ENCODE assay signal across 9 mouse cellular contexts in genomic region chr5:33689852-33690645, GRCm38 (mm10). TPM values are rescaled to one million over a fixed set of nuclear protein-coding genes. Genes with fewer than 3 reads are reported as not detected.
A peak's percentile ranks its signal among the peaks of the same experiment; 100 is the strongest.
DNase-seq lines count a peak whose midpoint lies in the region; ATAC-seq and TF ChIP-seq lines count a peak whose summit lies in the region.
"Had no signal": no experiment of that assay in that cellular context is flagged by ENCODE, and none has a peak within 500 bp of the region (broad histone marks: within the 10 kb centered on the region; RNA-seq: fewer than 3 reads in every experiment).

No protein-coding gene starts in this region.

- no peak for TF ChIP-seq POLR2A in bone marrow, adult 2 months (IDR thresholded peaks at IDR 0.05; ENCODE audit: borderline replicate concordance, control insufficient read depth, low read depth, low read length)

- no peak for TF ChIP-seq CTCF in bone marrow, adult 2 months (IDR thresholded peaks at IDR 0.05; ENCODE audit: control insufficient read depth, insufficient read depth, low read length)
- no peak for TF ChIP-seq CTCF in lung, postnatal 0 days (IDR thresholded peaks at IDR 0.05)

- H3K9ac ChIP-seq in forebrain, embryonic 16.5 days (replicated peaks; ENCODE audit: low read depth, low read length) = peak overlapping the region; percentile 41
- H3K9ac ChIP-seq in hindbrain, embryonic 16.5 days (ENCODE audit: low read depth, low read length) = no peak overlapping the region
- no peak overlapping the region for H3K9ac ChIP-seq in lung, postnatal 0 days (replicated peaks; ENCODE audit: low read depth)

- H3K27ac ChIP-seq in bone marrow, adult 2 months (ENCODE audit: control insufficient read depth, insufficient read depth, low read depth, low read length, poor library complexity) = 0 out of 2 replicates have a peak overlapping the region, but pooled peaks have one; percentile 4
- H3K27ac ChIP-seq in forebrain, embryonic 16.5 days (ENCODE audit: low read length) = peak overlapping the region; percentile 80
- H3K27ac ChIP-seq in hindbrain, embryonic 16.5 days (ENCODE audit: low read depth, low read length) = peak overlapping the region; percentile 69
- H3K27ac ChIP-seq in lung, postnatal 0 days (ENCODE audit: low read length) = peak overlapping the region; percentile 86

- ATAC-seq in forebrain, embryonic 16.5 days = peak; percentile 11
- peak; percentile 65 for ATAC-seq in hindbrain, embryonic 16.5 days
- ATAC-seq in lung, postnatal 0 days = peak; percentile 74

- TF ChIP-seq EP300 in lung, postnatal 0 days (IDR thresholded peaks at IDR 0.05) = no peak

- 83% methylated on average over 11 of the region's 11 CpGs for WGBS in bone marrow, adult 2 months
- WGBS in forebrain, embryonic 16.5 days = 35% methylated on average over 11 of the region's 11 CpGs
- WGBS in hindbrain, embryonic 16.5 days = 54% methylated on average over 11 of the region's 11 CpGs
- 61% methylated on average over 11 of the region's 11 CpGs for WGBS in lung, postnatal 0 days

- no peak overlapping the region for H3K4me3 ChIP-seq in bone marrow, adult 2 months (replicated peaks; ENCODE audit: control insufficient read depth, low read depth, low read length)
- H3K4me3 ChIP-seq in forebrain, embryonic 16.5 days (replicated peaks; ENCODE audit: low read length) = no peak overlapping the region
- no peak overlapping the region for H3K4me3 ChIP-seq in hindbrain, embryonic 16.5 days (ENCODE audit: low read length)
- H3K4me3 ChIP-seq in lung, postnatal 0 days (ENCODE audit: low read depth, low read length) = no peak overlapping the region

- no peaks in the 10 kb centered on the region for H3K4me1 ChIP-seq in bone marrow, adult 2 months (ENCODE audit: control insufficient read depth, insufficient read depth, low read length)
- H3K4me1 ChIP-seq in forebrain, embryonic 16.5 days (replicated peaks; ENCODE audit: control insufficient read depth, insufficient read depth, low read length) = peaks cover 39% of the 10 kb centered on the region
- peaks cover 25% of the 10 kb centered on the region for H3K4me1 ChIP-seq in hindbrain, embryonic 16.5 days (ENCODE audit: control insufficient read depth, insufficient read depth, low read depth, low read length)
- peaks cover 36% of the 10 kb centered on the region for H3K4me1 ChIP-seq in lung, postnatal 0 days (ENCODE audit: insufficient read depth, low read depth, low read length)

- H3K27me3 ChIP-seq in forebrain, embryonic 16.5 days (replicated peaks; ENCODE audit: control insufficient read depth, insufficient read depth, low read length) = 0 out of 2 replicates have a peak, but pooled peaks cover 3% of the 10 kb centered on the region
- peaks cover 2% of the 10 kb centered on the region for H3K27me3 ChIP-seq in hindbrain, embryonic 16.5 days (replicated peaks; ENCODE audit: control insufficient read depth, insufficient read depth, low read length)
- H3K27me3 ChIP-seq in lung, postnatal 0 days (replicated peaks; ENCODE audit: insufficient read depth, low read length) = no peaks in the 10 kb centered on the region

- peak; percentile 72 for DNase-seq in lung, postnatal 0 days (ENCODE audit: low spot score)
- DNase-seq in thymus, postnatal 36 days = no peak
- DNase-seq in ovary, postnatal 10 days (ENCODE audit: low spot score) = no peak
- no peak for DNase-seq in gastrocnemius, adult 8-10 months (ENCODE audit: low spot score in 2 of 2)
- DNase-seq in thymus, postnatal 0 days (ENCODE audit: low spot score) = no peak
- DNase-seq: layer of hippocampus, postnatal 36 days had no signal

- no peak overlapping the region for H3K4me2 ChIP-seq in forebrain, embryonic 16.5 days (ENCODE audit: low read length)
- no peak overlapping the region; the same call in 1 of the 2 replicates for H3K4me2 ChIP-seq in hindbrain, embryonic 16.5 days (ENCODE audit: low read length)
- H3K4me2 ChIP-seq in lung, postnatal 0 days (replicated peaks; ENCODE audit: low read depth, low read length) = 0 out of 2 replicates have a peak overlapping the region, but pooled peaks have one; percentile 8

- no peaks in the 10 kb centered on the region for H3K9me3 ChIP-seq in forebrain, embryonic 16.5 days (ENCODE audit: control insufficient read depth, low read length)
- no peaks in the 10 kb centered on the region for H3K9me3 ChIP-seq in hindbrain, embryonic 16.5 days (ENCODE audit: control insufficient read depth, low read length)
- H3K9me3 ChIP-seq in lung, postnatal 0 days (ENCODE audit: low read length) = no peaks in the 10 kb centered on the region

- H3K36me3 ChIP-seq in forebrain, embryonic 16.5 days (ENCODE audit: control insufficient read depth, insufficient read depth) = no peaks in the 10 kb centered on the region
- H3K36me3 ChIP-seq in hindbrain, embryonic 16.5 days (ENCODE audit: control insufficient read depth, insufficient read depth, low read length) = no peaks in the 10 kb centered on the region
- no peaks in the 10 kb centered on the region for H3K36me3 ChIP-seq in lung, postnatal 0 days (ENCODE audit: insufficient read depth, low read length)

RNA-seq across cellular contexts. Expression of gene Fgfr3, which starts 31.4 kb away (rescaled TPM):
- 1.6 TPM in 2 replicates for polyA plus RNA-seq in bone marrow, adult 2 months (2011; ENCODE audit: insufficient read depth, insufficient read length, low replicate concordance, missing spikeins)
- polyA plus RNA-seq in forebrain, embryonic 16.5 days (2015; fragmentation: Nextera tagmentation; extraction: Ambion mirVana) = 29.9 and 33.0 TPM in 2 replicates
- polyA plus RNA-seq in hindbrain, embryonic 16.5 days (2015; fragmentation: Nextera tagmentation; extraction: Ambion mirVana) = 45.9 and 48.2 TPM in 2 replicates
- polyA plus RNA-seq in lung, postnatal 0 days (2015; fragmentation: Nextera tagmentation; extraction: Ambion mirVana) = 67.9 and 72.5 TPM in 2 replicates
- total RNA-seq in gastrocnemius, adult 8-10 months (2022) = 1 to 10 TPM; 1.6 to 4.7 (median 1.9) TPM
- polyA plus RNA-seq in thymus, postnatal 0 days (2015; fragmentation: Nextera tagmentation; extraction: Ambion mirVana) = 0.67 and 0.73 TPM in 2 replicates

RNA-seq across cellular contexts. Expression of gene Tmem129, which starts 31.8 kb away (rescaled TPM):
- 8.4 and 9.7 TPM in 2 replicates for polyA plus RNA-seq in bone marrow, adult 2 months (2011; ENCODE audit: insufficient read depth, insufficient read length, low replicate concordance, missing spikeins)
- 35.4 and 39.1 TPM in 2 replicates for polyA plus RNA-seq in forebrain, embryonic 16.5 days (2015; fragmentation: Nextera tagmentation; extraction: Ambion mirVana)
- polyA plus RNA-seq in hindbrain, embryonic 16.5 days (2015; fragmentation: Nextera tagmentation; extraction: Ambion mirVana) = 32.5 and 35.3 TPM in 2 replicates
- polyA plus RNA-seq in lung, postnatal 0 days (2015; fragmentation: Nextera tagmentation; extraction: Ambion mirVana) = 22.5 and 25.1 TPM in 2 replicates
- 10 to 100 TPM in 2 of 4 experiments, 1 to 10 TPM in 2; 9.2 to 11.3 (median 10.1) TPM for total RNA-seq in gastrocnemius, adult 8-10 months (2022)
- 28.4 and 30.8 TPM in 2 replicates for polyA plus RNA-seq in thymus, postnatal 0 days (2015; fragmentation: Nextera tagmentation; extraction: Ambion mirVana)

RNA-seq across cellular contexts. Expression of gene Tacc3, which starts 32.1 kb away (rescaled TPM):
- polyA plus RNA-seq in bone marrow, adult 2 months (2011; ENCODE audit: insufficient read depth, insufficient read length, low replicate concordance, missing spikeins) = 237 and 249 TPM in 2 replicates
- 71.9 and 85.2 TPM in 2 replicates for polyA plus RNA-seq in forebrain, embryonic 16.5 days (2015; fragmentation: Nextera tagmentation; extraction: Ambion mirVana)
- polyA plus RNA-seq in hindbrain, embryonic 16.5 days (2015; fragmentation: Nextera tagmentation; extraction: Ambion mirVana) = 42.2 and 46.0 TPM in 2 replicates
- 12.5 and 14.5 TPM in 2 replicates for polyA plus RNA-seq in lung, postnatal 0 days (2015; fragmentation: Nextera tagmentation; extraction: Ambion mirVana)
- 1 to 10 TPM in 3 of 4 experiments, under 1 TPM in 1; 0.88 to 1.8 (median 1.2) TPM for total RNA-seq in gastrocnemius, adult 8-10 months (2022)
- polyA plus RNA-seq in thymus, postnatal 0 days (2015; fragmentation: Nextera tagmentation; extraction: Ambion mirVana) = 195 and 217 TPM in 2 replicates

RNA-seq across cellular contexts. Expression of gene Slbp, which starts 37.7 kb away (rescaled TPM):
- polyA plus RNA-seq in bone marrow, adult 2 months (2011; ENCODE audit: insufficient read depth, insufficient read length, low replicate concordance, missing spikeins) = 194 and 275 TPM in 2 replicates
- polyA plus RNA-seq in forebrain, embryonic 16.5 days (2015; fragmentation: Nextera tagmentation; extraction: Ambion mirVana) = 126 and 130 TPM in 2 replicates
- polyA plus RNA-seq in hindbrain, embryonic 16.5 days (2015; fragmentation: Nextera tagmentation; extraction: Ambion mirVana) = 128 and 133 TPM in 2 replicates
- polyA plus RNA-seq in lung, postnatal 0 days (2015; fragmentation: Nextera tagmentation; extraction: Ambion mirVana) = 81.2 and 85.6 TPM in 2 replicates
- total RNA-seq in gastrocnemius, adult 8-10 months (2022) = 1 to 10 TPM; 5.8 to 6.4 (median 6.0) TPM
- polyA plus RNA-seq in thymus, postnatal 0 days (2015; fragmentation: Nextera tagmentation; extraction: Ambion mirVana) = 353 and 376 TPM in 2 replicates

Comparison
In these comparisons a context has a peak if more than half of its experiments do, and no peak if none do; other contexts are left out.
1. H3K27ac ChIP-seq: peak in every context shown above with its lines; median percentile 86 in lung, postnatal 0 days; 80 in forebrain, embryonic 16.5 days; 69 in hindbrain, embryonic 16.5 days; 4 in bone marrow, adult 2 months.
2. ATAC-seq: peak in every context shown above with its lines; median percentile 74 in lung, postnatal 0 days; 65 in hindbrain, embryonic 16.5 days; 11 in forebrain, embryonic 16.5 days.
3. RNA of gene Fgfr3, which starts 31.4 kb away (polyA plus RNA-seq): 67.9 to 72.5 TPM in lung, postnatal 0 days, 45.9 to 48.2 TPM in hindbrain, embryonic 16.5 days and 29.9 to 33.0 TPM in forebrain, embryonic 16.5 days; 1.6 TPM in bone marrow, adult 2 months and 0.67 to 0.73 TPM in thymus, postnatal 0 days; every median in the first group is over 10 times any median in the second.